Mouse (Mus musculus): ENCODE results near the gene Riox2. TPM values are rescaled to one million over a fixed set of nuclear protein-coding genes. Genes with fewer than 3 reads are reported as not detected.

Gene Riox2
- polyA plus RNA-seq (2017; shearing (Covaris generic)) = 70.8 TPM

DNA sequence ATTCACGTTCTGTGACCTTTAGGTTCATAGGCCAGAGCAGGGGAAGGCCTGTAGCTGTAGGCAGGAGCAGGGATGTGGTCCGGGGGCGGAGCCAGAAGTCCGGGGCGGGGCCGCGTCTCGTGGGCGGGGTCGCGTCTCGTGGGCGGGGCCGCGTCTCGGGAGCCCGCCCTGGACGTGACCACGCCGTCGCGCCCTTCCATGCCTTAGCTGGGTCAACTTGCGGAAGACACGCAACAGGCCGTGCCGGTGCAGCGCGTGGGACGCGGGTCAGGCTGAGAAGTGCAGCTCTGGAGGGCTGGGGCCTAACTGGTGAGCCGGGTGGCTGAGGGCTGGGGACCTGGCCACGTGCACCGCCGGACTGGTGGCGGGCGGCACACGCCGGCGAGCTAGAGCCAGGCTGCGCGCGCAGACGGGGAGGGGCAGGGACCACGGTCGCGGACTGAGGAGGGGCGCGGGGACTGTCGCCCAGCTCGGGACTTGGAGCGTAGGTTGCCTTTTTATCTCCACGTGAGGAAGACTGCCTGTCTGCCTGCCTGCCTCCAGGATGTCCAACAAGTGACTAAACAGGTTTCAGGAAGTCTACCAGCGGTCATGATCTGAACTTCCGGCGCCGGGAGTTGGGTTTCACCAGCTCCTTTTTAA lies at the start of gene Riox2:
Gene Riox2, plus strand, starts transcription at position 139 of the 642 bp plus-strand sequence.

Other genes starting within 250 kb of the Riox2 start
- gene Olfr201, start 199.1 kb upstream of the Riox2 start, polyA plus RNA-seq (2017; shearing (Covaris generic)) = 0.32 TPM
- gene Olfr202, start 185.0 kb upstream of the Riox2 start, polyA plus RNA-seq (2017; shearing (Covaris generic)) = not detected
- not detected for gene Olfr203, start 172.9 kb upstream of the Riox2 start, polyA plus RNA-seq (2017; shearing (Covaris generic))
- gene Olfr204, start 153.5 kb upstream of the Riox2 start, polyA plus RNA-seq (2017; shearing (Covaris generic)) = not detected
- not detected for gene Olfr205, start 140.6 kb upstream of the Riox2 start, polyA plus RNA-seq (2017; shearing (Covaris generic))
- gene Olfr206, start 122.5 kb upstream of the Riox2 start, polyA plus RNA-seq (2017; shearing (Covaris generic)) = not detected
- gene Olfr209, start 107.8 kb upstream of the Riox2 start, polyA plus RNA-seq (2017; shearing (Covaris generic)) = not detected
- not detected for gene Gabrr3, start 64.4 kb upstream of the Riox2 start, polyA plus RNA-seq (2017; shearing (Covaris generic))
- 9.6 TPM for gene Crybg3, start 129.2 kb downstream of the Riox2 start, polyA plus RNA-seq (2017; shearing (Covaris generic))
- gene Arl6, start 167.6 kb downstream of the Riox2 start, polyA plus RNA-seq (2017; shearing (Covaris generic)) = 5.2 TPM

Measured in effector memory CD4-positive, alpha-beta T cell, adult 7 months (primary cell).